Mouse (Mus musculus) MEL (cell line): ENCODE measurements around the gene Slc7a6. TPM values are rescaled to one million over a fixed set of nuclear protein-coding genes. Genes with fewer than 3 reads are reported as not detected.

Source experiments
- DNase-seq: peaks from one replicate; pipeline ENCODE4 v3.0.0; 2011; ENCODE audit warnings: low read depth, low spot score
- H3K27ac ChIP-seq: 2 replicates; pipeline ENCODE4 v1.5.1; 2012; ENCODE audit warnings: low read depth, mild to moderate bottlenecking, control low read depth, low read length, moderate library complexity; ENCODE audit not compliant: control insufficient read depth
- H3K27me3 ChIP-seq, 2 experiments: fragments of 150-350 bp in 1 of 2; sonication (generic) in 1 of 2; 2 replicates each; pipeline ENCODE4 v1.6.1; 2012; ENCODE audit warnings: low read length in 2 of 2, mild to moderate bottlenecking in 2 of 2, improper control_type of control experiment in 1 of 2, moderate library complexity in 1 of 2; ENCODE audit not compliant: insufficient read depth in 2 of 2, control insufficient read depth in 1 of 2
- H3K36me3 ChIP-seq, 2 experiments: 2 replicates each; pipeline ENCODE4 v1.6.1; 2012 to 2014; ENCODE audit warnings: low read length in 2 of 2, improper control_type of control experiment in 1 of 2, inconsistent platforms in 1 of 2, mild to moderate bottlenecking in 1 of 2; ENCODE audit not compliant: insufficient read depth in 2 of 2, control insufficient read depth in 1 of 2
- H3K4me1 ChIP-seq, 2 experiments: fragments of 150-350 bp in 1 of 2; sonication (generic) in 1 of 2; 2 replicates each; pipeline ENCODE4 v1.6.1; 2012; ENCODE audit warnings: low read length in 2 of 2, improper control_type of control experiment in 1 of 2, mild to moderate bottlenecking in 1 of 2; ENCODE audit not compliant: insufficient read depth in 2 of 2, control insufficient read depth in 1 of 2
- H3K4me3 ChIP-seq, 2 experiments: fragments of 150-350 bp in 1 of 2; sonication (generic) in 1 of 2; 2 replicates each; pipeline ENCODE4 v1.5.1; 2012; ENCODE audit warnings: low read depth in 2 of 2, low read length in 2 of 2, mild to moderate bottlenecking in 2 of 2, moderate library complexity in 2 of 2, control low read depth in 1 of 2, improper control_type of control experiment in 1 of 2; ENCODE audit not compliant: control insufficient read depth in 1 of 2, insufficient read depth in 1 of 2
- H3K79me2 ChIP-seq: 2 replicates; pipeline ENCODE4 v1.6.1; 2012; ENCODE audit warnings: mild to moderate bottlenecking, low read length, moderate library complexity; ENCODE audit not compliant: control insufficient read depth, poor library complexity, insufficient read depth
- H3K9ac ChIP-seq: 2 replicates; pipeline ENCODE4 v1.6.1; 2012; ENCODE audit warnings: low read depth, mild to moderate bottlenecking, control low read depth, low read length, moderate library complexity; ENCODE audit not compliant: control insufficient read depth, poor library complexity, severe bottlenecking
- H3K9me3 ChIP-seq: fragments of 150-350 bp; sonication (generic); replicated peaks from 2 replicates; pipeline ENCODE4 v1.6.1; 2012; ENCODE audit warnings: mild to moderate bottlenecking, low read length, improper control_type of control experiment, moderate library complexity; ENCODE audit not compliant: insufficient read depth
- CHD1 ChIP-seq: IDR thresholded peaks from 2 replicates; pipeline ENCODE4 v1.6.1; 2012; ENCODE audit warnings: low read depth, mild to moderate bottlenecking, inconsistent platforms, low read length, improper control_type of control experiment
- CTCF ChIP-seq, 3 experiments: IDR thresholded peaks in 2 of 3; conservative IDR thresholded peaks in 1 of 3; 2 replicates each; pipeline ENCODE4 v1.5.1; 2011 to 2012; ENCODE audit warnings: low read length in 3 of 3, low read depth in 2 of 3, mild to moderate bottlenecking in 2 of 3, improper control_type of control experiment in 1 of 3, inconsistent platforms in 1 of 3, mixed read lengths in 1 of 3, moderate library complexity in 1 of 3; ENCODE audit not compliant: control insufficient read depth in 1 of 3, insufficient read depth in 1 of 3, poor library complexity in 1 of 3, severe bottlenecking in 1 of 3
- E2F4 ChIP-seq: IDR thresholded peaks from 2 replicates; pipeline ENCODE4 v1.6.1; 2011; ENCODE audit warnings: low read depth, low read length, improper control_type of control experiment, borderline replicate concordance
- ELF1 ChIP-seq: IDR thresholded peaks from 2 replicates; pipeline ENCODE4 v1.6.1; 2014; ENCODE audit warnings: low read depth, mild to moderate bottlenecking, inconsistent platforms, low read length, improper control_type of control experiment, moderate library complexity
- EP300 ChIP-seq, 2 experiments: IDR thresholded peaks; 2 replicates each; pipeline ENCODE4 v1.6.1; 2011; ENCODE audit warnings: improper control_type of control experiment in 2 of 2, low read length in 2 of 2, low read depth in 1 of 2, mild to moderate bottlenecking in 1 of 2
- GABPA ChIP-seq: IDR thresholded peaks from 2 replicates; pipeline ENCODE4 v1.6.1; 2012; ENCODE audit warnings: low read depth, mild to moderate bottlenecking, inconsistent platforms, low read length, improper control_type of control experiment, moderate library complexity
- GATA1 ChIP-seq: IDR thresholded peaks from 2 replicates; pipeline ENCODE4 v1.6.1; 2011; ENCODE audit warnings: low read depth, low read length, improper control_type of control experiment
- HCFC1 ChIP-seq: IDR thresholded peaks from 2 replicates; pipeline ENCODE4 v1.6.1; 2012; ENCODE audit warnings: low read depth, mild to moderate bottlenecking, inconsistent platforms, low read length, improper control_type of control experiment, moderate library complexity
- JUND ChIP-seq: IDR thresholded peaks from 2 replicates; pipeline ENCODE4 v1.6.1; 2011; ENCODE audit warnings: low read depth, mild to moderate bottlenecking, improper control_type of control experiment, low read length
- MAX ChIP-seq: IDR thresholded peaks from 2 replicates; pipeline ENCODE4 v1.6.1; 2011; ENCODE audit warnings: low read length, improper control_type of control experiment
- MAZ ChIP-seq: IDR thresholded peaks from 2 replicates; pipeline ENCODE4 v1.6.1; 2012; ENCODE audit warnings: low read depth, mild to moderate bottlenecking, inconsistent platforms, low read length, improper control_type of control experiment
- MEF2A ChIP-seq: IDR thresholded peaks from 2 replicates; pipeline ENCODE4 v1.6.1; 2014; ENCODE audit warnings: low read depth, mild to moderate bottlenecking, inconsistent platforms, low read length, improper control_type of control experiment; ENCODE audit not compliant: poor library complexity, insufficient replicate concordance, severe bottlenecking; ENCODE audit errors: extremely low read depth
- MXI1 ChIP-seq: IDR thresholded peaks from 2 replicates; pipeline ENCODE4 v1.6.1; 2011; ENCODE audit warnings: mild to moderate bottlenecking, low read depth, low read length, improper control_type of control experiment
- MYC ChIP-seq: IDR thresholded peaks from 2 replicates; pipeline ENCODE4 v1.6.1; 2011; ENCODE audit warnings: low read depth, mild to moderate bottlenecking, low read length, improper control_type of control experiment, moderate library complexity
- NELFE ChIP-seq: IDR thresholded peaks from 2 replicates; pipeline ENCODE4 v1.6.1; 2011; ENCODE audit warnings: low read depth, low read length, improper control_type of control experiment
- NRF1 ChIP-seq: IDR thresholded peaks from 2 replicates; pipeline ENCODE4 v1.6.1; 2014; ENCODE audit warnings: low read depth, mild to moderate bottlenecking, inconsistent platforms, low read length, improper control_type of control experiment, moderate library complexity; ENCODE audit not compliant: poor library complexity, insufficient read depth, severe bottlenecking
- RCOR1 ChIP-seq: IDR thresholded peaks from 2 replicates; pipeline ENCODE4 v1.6.1; 2012; ENCODE audit warnings: low read depth, mild to moderate bottlenecking, inconsistent platforms, low read length, improper control_type of control experiment
- SIN3A ChIP-seq: IDR thresholded peaks from 2 replicates; pipeline ENCODE4 v1.6.1; 2012; ENCODE audit warnings: low read length, improper control_type of control experiment, inconsistent platforms
- SMC3 ChIP-seq: IDR thresholded peaks from 2 replicates; pipeline ENCODE4 v1.6.1; 2011; ENCODE audit warnings: low read depth, low read length, improper control_type of control experiment
- TBP ChIP-seq: IDR thresholded peaks from 2 replicates; pipeline ENCODE4 v1.8.0; 2011; ENCODE audit warnings: low read depth, low read length, improper control_type of control experiment
- TCF12 ChIP-seq: IDR thresholded peaks from 2 replicates; pipeline ENCODE4 v1.6.1; 2014; ENCODE audit warnings: low read depth, mild to moderate bottlenecking, inconsistent platforms, low read length, improper control_type of control experiment, moderate library complexity
- USF2 ChIP-seq, 2 experiments: IDR thresholded peaks; 2 replicates each; pipeline ENCODE4 v1.6.1; 2011 to 2012; ENCODE audit warnings: improper control_type of control experiment in 2 of 2, low read length in 2 of 2, borderline replicate concordance in 1 of 2, inconsistent platforms in 1 of 2, low read depth in 1 of 2, mild to moderate bottlenecking in 1 of 2; ENCODE audit not compliant: insufficient read depth in 1 of 2
- ZC3H11A ChIP-seq: IDR thresholded peaks from 2 replicates; pipeline ENCODE4 v1.6.1; 2012; ENCODE audit warnings: low read depth, mild to moderate bottlenecking, inconsistent platforms, low read length, improper control_type of control experiment
- ZMIZ1 ChIP-seq: IDR thresholded peaks from 2 replicates; pipeline ENCODE4 v1.6.1; 2012; ENCODE audit warnings: low read depth, mild to moderate bottlenecking, inconsistent platforms, low read length, improper control_type of control experiment, moderate library complexity
- ZNF384 ChIP-seq: IDR thresholded peaks from 2 replicates; pipeline ENCODE4 v1.6.1; 2012; ENCODE audit warnings: low read depth, mild to moderate bottlenecking, inconsistent platforms, low read length, improper control_type of control experiment
- polyA plus RNA-seq, 2 experiments: library from polyadenylated mRNA; stranded (reverse) in 1 of 2; unstranded in 1 of 2; fragments of >175 nt in 1 of 2; fragments of >200 nt in 1 of 2; gene quantifications; 2 replicates each; pipeline versions ENCODE4 v1.2.1 to v1.2.4; 2012; ENCODE audit warnings: low replicate concordance in 2 of 2, low read depth in 1 of 2; ENCODE audit not compliant: insufficient read length in 2 of 2, insufficient read depth in 1 of 2, missing spikeins in 1 of 2
- total RNA-seq: library from RNA; depleted of rRNA; stranded (reverse); fragments of 300-350 nt; gene quantifications from 2 replicates; pipeline ENCODE4 v1.2.3, GENCODE M21; 2012

Slc7a6 gene
- total and polyA plus RNA-seq, 3 experiments, result 34.4 to 48.2 TPM; not detected in 1

DNA sequence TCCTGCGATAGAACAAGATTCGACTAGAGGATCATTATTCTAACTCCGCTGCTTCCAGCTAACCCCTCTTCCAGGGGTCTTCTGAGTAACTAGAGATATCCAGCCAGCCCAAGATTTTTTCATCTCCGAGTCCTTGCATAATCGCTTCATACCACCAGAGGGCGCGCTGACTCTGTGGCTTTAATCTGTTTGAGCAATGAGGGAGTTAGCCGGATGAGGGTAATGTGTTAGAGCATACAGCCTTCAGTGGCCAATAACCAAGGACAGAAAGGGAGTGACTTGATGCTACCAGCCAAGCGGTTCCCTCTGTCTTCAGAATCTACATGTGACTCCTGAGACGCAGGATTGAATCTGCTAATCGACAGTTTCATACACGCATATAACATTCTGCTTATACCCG is 27.9 kb upstream of the Slc7a6 start:
- 0 out of 2 replicates have a peak, but pooled peaks have one; percentile 50 for TF ChIP-seq JUND
- peak; percentile 98 for TF ChIP-seq SMC3
- no peak for TF ChIP-seq CHD1
- TF ChIP-seq ZMIZ1, result no peak
- peak; percentile 76 for TF ChIP-seq SIN3A
- 0 out of 2 replicates have a peak, but pooled peaks have one; percentile 8 for TF ChIP-seq NELFE
- TF ChIP-seq MAZ, result no peak; the same call in 1 of the 2 replicates
- TF ChIP-seq ZNF384, result peak; percentile 73
- peak; percentile 97 for TF ChIP-seq ZC3H11A
- TF ChIP-seq GATA1, result 0 out of 2 replicates have a peak, but pooled peaks have one; percentile 14
- TF ChIP-seq NRF1, result no peak
- peak; percentile 44; the same call in 1 of the 2 replicates for TF ChIP-seq ELF1
- TF ChIP-seq GABPA, result 0 out of 2 replicates have a peak, but pooled peaks have one; percentile 34
- TF ChIP-seq RCOR1, result 0 out of 2 replicates have a peak, but pooled peaks have one; percentile 42
- peak; percentile 91 to 99 (median 91) for TF ChIP-seq CTCF (IDR thresholded peaks at IDR 0.05 in 2 of 3, conservative IDR thresholded peaks at IDR 0.05 in 1 of 3; ENCODE audit: control insufficient read depth in 1 of 3, insufficient read depth in 1 of 3, low read depth in 2 of 3, low read length in 3 of 3, poor library complexity in 1 of 3, severe bottlenecking in 1 of 3)
- no peak for TF ChIP-seq E2F4
- peak; percentile 78 for TF ChIP-seq MYC
- no peak for TF ChIP-seq MEF2A
- 0 out of 2 replicates have a peak, but pooled peaks have one; percentile 40 for TF ChIP-seq MAX
- peak; percentile 11; the same call in 1 of the 2 replicates for TF ChIP-seq TCF12
- 0 out of 2 replicates have a peak, but pooled peaks have one; percentile 21 for TF ChIP-seq TBP
- TF ChIP-seq MXI1, result peak; percentile 53; the same call in 1 of the 2 replicates
- 0 out of 4 replicates have a peak, but pooled peaks of 1 of the 2 experiments have one; percentile 18 for TF ChIP-seq EP300 (IDR thresholded peaks at IDR 0.05; ENCODE audit: low read depth in 1 of 2, low read length in 2 of 2)
- peak; percentile 50; the same call in 1 of the 2 replicates for TF ChIP-seq HCFC1
- no peak for TF ChIP-seq USF2 (IDR thresholded peaks at IDR 0.05; ENCODE audit: borderline replicate concordance in 1 of 2, insufficient read depth in 1 of 2, low read depth in 1 of 2, low read length in 2 of 2)
- H3K4me1 ChIP-seq, result peaks cover 0 to 12% of the 10 kb centered on the region in 2 experiments; a peak in 3 of 4 replicates
- H3K9ac ChIP-seq, result 0 out of 2 replicates have a peak overlapping the region, but pooled peaks have one; percentile 2
- peak; percentile 92 for DNase-seq
- peak overlapping the region; percentile 5 to 6; a peak in 1 of 4 replicates for H3K4me3 ChIP-seq
- no peak overlapping the region for H3K27ac ChIP-seq
- no peaks in the 10 kb centered on the region for H3K79me2 ChIP-seq
- H3K27me3 ChIP-seq, result peaks cover 0 to 7% of the 10 kb centered on the region in 2 experiments; a peak in 2 of 4 replicates
- peaks cover 0 to 5% of the 10 kb centered on the region in 2 experiments; a peak in 2 of 4 replicates for H3K36me3 ChIP-seq
- no peaks in the 10 kb centered on the region for H3K9me3 ChIP-seq
